Mouse (Mus musculus) kidney, embryonic 15.5 days (tissue): ENCODE measurements around the gene Pibf1. TPM values are rescaled to one million over a fixed set of nuclear protein-coding genes. Genes with fewer than 3 reads are reported as not detected.

Experiments
- ATAC-seq: fragments of 200-750 bp; cut with Nextera tagmentation; replicated peaks from 2 replicates; pipeline ENCODE4 v1.8.0; 2017; ENCODE audit warnings: moderate TSS enrichment; ENCODE audit not compliant: low FRiP score
- H3K27ac ChIP-seq: fragments of 300-500 bp; sonication (generic); 2 replicates; pipeline ENCODE4 v1.5.1; 2015; ENCODE audit warnings: mild to moderate bottlenecking, inconsistent platforms
- H3K27me3 ChIP-seq: fragments of 300-500 bp; sonication (generic); 2 replicates; pipeline ENCODE4 v1.6.1; 2015; ENCODE audit warnings: inconsistent platforms
- H3K36me3 ChIP-seq: fragments of 300-500 bp; sonication (generic); 2 replicates; pipeline ENCODE4 v1.6.1; 2015; ENCODE audit warnings: inconsistent platforms
- H3K4me1 ChIP-seq: fragments of 300-500 bp; sonication (generic); 2 replicates; pipeline ENCODE4 v1.6.1; 2015; ENCODE audit warnings: inconsistent platforms
- H3K4me2 ChIP-seq: fragments of 300-500 bp; sonication (generic); 2 replicates; pipeline ENCODE4 v1.6.1; 2015; ENCODE audit warnings: moderate library complexity, mild to moderate bottlenecking, inconsistent platforms
- H3K4me3 ChIP-seq: fragments of 300-500 bp; sonication (generic); replicated peaks from 2 replicates; pipeline ENCODE4 v1.5.1; 2015; ENCODE audit warnings: mild to moderate bottlenecking, inconsistent platforms
- H3K9ac ChIP-seq: fragments of 300-500 bp; sonication (generic); 2 replicates; pipeline ENCODE4 v1.6.1; 2015; ENCODE audit warnings: mild to moderate bottlenecking, inconsistent platforms
- H3K9me3 ChIP-seq: fragments of 300-500 bp; sonication (generic); replicated peaks from 2 replicates; pipeline ENCODE4 v1.6.1; 2016; ENCODE audit warnings: inconsistent platforms
- WGBS: fragments of 180-500 bp; shearing (Covaris S2); methylation state at CpG from one replicate; pipeline ENCODE4 v1.1.7; 2015; ENCODE audit warnings: mixed read lengths; 5-methylcytosine and 5-hydroxymethylcytosine counted together
- polyA plus RNA-seq: library from polyadenylated mRNA; unstranded; fragments of >200 nt; fragmentation: Nextera tagmentation; extraction: Ambion mirVana; gene quantifications from 2 replicates; pipeline ENCODE4 v1.2.1, GENCODE M21; 2015

Pibf1 gene
- polyA plus RNA-seq = 18.5 and 20.7 TPM in 2 replicates

DNA sequence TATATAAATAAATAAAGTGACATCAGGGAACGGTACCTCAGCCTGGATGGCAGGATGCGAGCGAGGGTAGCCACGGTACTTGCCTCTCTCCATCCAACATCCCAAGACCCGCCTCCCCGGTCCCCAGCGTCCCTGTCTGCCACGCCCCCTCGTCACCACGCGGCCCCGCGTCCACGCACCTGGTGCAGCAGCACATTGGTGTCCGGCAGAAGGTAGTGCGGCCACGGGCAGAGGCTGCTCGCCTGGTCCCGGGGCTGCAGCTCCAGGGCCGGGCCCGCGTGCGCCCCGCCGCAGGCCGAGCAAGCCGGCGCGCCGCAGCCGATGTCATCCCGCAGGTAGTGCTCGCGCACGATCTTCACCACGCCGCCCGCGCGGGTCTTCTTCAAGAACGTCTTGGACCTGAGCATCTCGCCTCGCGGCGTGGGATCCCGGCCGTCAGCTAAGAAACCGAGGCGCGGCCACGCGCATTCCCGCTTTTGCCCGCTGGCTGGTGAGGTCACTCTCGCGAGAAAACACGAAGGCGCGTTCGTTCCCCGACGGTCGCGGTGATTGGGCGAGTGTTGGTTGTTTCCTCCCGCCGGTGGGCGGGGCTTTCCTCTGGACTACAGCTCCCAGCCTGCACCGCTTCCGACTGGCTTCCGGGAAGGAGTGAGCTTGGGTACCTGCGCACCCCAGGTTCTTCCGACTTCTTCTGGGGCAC is at the start of gene Pibf1, which contains the start of gene Dis3:
Gene Pibf1, plus strand, starts transcription at position 158 of the 700 bp plus-strand sequence.
Gene Dis3, minus strand, starts transcription at position 504 of the 700 bp plus-strand sequence.
- WGBS = under 1% methylated on average over 73 of the region's 73 CpGs
- peak within 1 kb of the TSS; percentile 61 for H3K4me2 ChIP-seq
- H3K9ac ChIP-seq = peak within 1 kb of the TSS; percentile 92
- peak; percentile 100 for ATAC-seq
- peaks cover 68% of the 10 kb centered on the region for H3K36me3 ChIP-seq
- H3K4me1 ChIP-seq = peaks cover 12% of the 10 kb centered on the region
- no peaks in the 10 kb centered on the region for H3K9me3 ChIP-seq
- H3K4me3 ChIP-seq = peak within 1 kb of the TSS; percentile 99
- peak within 1 kb of the TSS; percentile 83 for H3K27ac ChIP-seq
- H3K27me3 ChIP-seq = no peaks in the 10 kb centered on the region

DNA sequence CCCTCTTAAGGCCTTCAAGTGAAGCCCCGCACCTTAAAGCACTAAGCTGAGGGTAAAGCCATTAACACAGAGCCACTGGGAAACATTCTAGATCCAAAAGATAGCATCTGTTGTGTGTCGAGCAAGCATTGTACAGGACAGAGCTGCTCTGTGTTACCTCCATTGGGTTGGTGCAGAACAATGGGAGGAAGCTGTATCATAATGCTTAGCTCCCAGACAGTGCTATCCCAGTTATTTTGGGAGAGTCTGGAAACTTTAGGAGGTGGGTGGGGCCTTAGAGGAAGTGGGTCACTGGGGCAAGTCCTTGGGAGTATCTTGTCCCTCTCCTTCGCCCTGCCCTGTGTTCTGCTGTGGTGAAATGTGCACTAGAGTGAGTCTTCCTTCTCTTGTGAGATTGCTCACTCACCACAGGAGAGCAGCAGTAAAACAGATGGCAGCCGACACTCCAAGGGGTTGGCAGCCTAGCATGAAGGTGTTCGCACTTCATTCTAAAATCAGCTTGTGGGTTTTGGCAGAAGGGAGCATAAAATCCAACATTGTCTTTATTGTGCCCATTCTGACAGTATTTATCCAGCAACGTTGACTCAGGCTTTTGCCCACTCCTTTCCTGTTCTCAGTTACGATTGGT is 40.2 kb upstream of the Pibf1 start:
- WGBS = 80% methylated on average over 7 of the region's 7 CpGs
- Histone ChIP-seq H3K4me1 (no peaks in the 10 kb centered on the region), H3K9me3 (no peaks in the 10 kb centered on the region), H3K27ac (peak overlapping the region; percentile 51; the same call in 1 of the 2 replicates), H3K36me3 (peaks cover 67% of the 10 kb centered on the region), H3K4me2 (no peak overlapping the region), H3K27me3 (no peaks in the 10 kb centered on the region), H3K9ac (no peak overlapping the region), H3K4me3 (no peak overlapping the region)
- ATAC-seq = peak; percentile 56

- ATAC-seq = no peak
- Histone ChIP-seq H3K36me3 (peaks cover 73% of the 10 kb centered on the region), H3K4me2 (no peak overlapping the region)
Observed at GRCm38 (mm10) chr14:99060616-99061015, 38.6 kb upstream of the Pibf1 start.

DNA sequence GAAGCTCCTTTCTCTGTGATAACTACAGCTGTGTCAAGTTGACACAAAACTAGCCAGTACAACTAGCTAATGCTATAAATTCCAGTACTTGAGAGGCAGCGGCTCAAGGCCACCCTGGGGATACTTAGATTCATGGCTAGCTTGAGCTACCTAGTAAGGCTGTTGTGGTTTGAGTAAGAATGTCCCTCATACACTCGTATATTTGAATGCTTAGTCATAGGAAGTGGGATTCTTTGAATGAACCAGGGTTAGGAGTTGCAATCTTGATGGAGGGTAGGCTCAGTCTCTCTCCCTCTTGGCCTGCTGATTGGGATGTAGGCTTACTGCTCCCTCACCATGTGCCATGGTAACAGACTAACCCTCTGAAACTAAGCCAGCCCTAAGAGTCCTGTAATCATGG is 36.1 kb upstream of the Pibf1 start:
- H3K4me2 ChIP-seq = no peak overlapping the region
- H3K9ac ChIP-seq = no peak overlapping the region
- H3K9me3 ChIP-seq = no peaks in the 10 kb centered on the region
- H3K36me3 ChIP-seq = peaks cover 77% of the 10 kb centered on the region
- no peaks in the 10 kb centered on the region for H3K27me3 ChIP-seq
- H3K4me1 ChIP-seq = no peaks in the 10 kb centered on the region
- no peak overlapping the region for H3K27ac ChIP-seq
- no peak for ATAC-seq
- 93% methylated on average over 2 of the region's 2 CpGs for WGBS
- H3K4me3 ChIP-seq = no peak overlapping the region

More at GRCm38 (mm10) chr14:99060616-99061015, 38.6 kb upstream of the Pibf1 start:
- Histone ChIP-seq H3K27me3 (no peaks in the 10 kb centered on the region), H3K9me3 (no peaks in the 10 kb centered on the region), H3K4me1 (no peaks in the 10 kb centered on the region), H3K4me3 (no peak overlapping the region), H3K9ac (no peak overlapping the region), H3K27ac (no peak overlapping the region)
- 92% methylated on average over 12 of the region's 12 CpGs for WGBS

DNA sequence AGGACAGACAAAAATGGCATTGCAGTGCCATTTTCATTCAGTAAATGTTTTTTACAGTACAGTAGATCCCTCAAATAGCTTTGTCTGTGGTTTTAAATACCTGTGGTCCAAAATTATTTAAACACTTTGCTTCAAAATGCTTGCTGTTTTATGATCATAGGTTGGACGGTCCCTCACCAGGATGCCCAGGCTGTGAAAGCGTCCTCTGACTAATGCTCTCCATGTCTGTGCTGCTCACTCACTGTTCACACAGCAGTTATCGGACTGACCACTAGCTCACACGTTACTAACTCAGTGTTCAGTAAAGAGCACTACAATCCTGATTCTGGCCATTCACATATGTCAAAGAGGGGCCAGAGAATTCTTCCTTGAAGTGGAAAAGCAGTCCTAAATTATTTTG is 28.1 kb upstream of the Pibf1 start:
- Histone ChIP-seq H3K4me2 (no peak overlapping the region), H3K36me3 (peaks cover 85% of the 10 kb centered on the region), H3K27me3 (no peaks in the 10 kb centered on the region), H3K4me3 (no peak overlapping the region), H3K9ac (no peak overlapping the region), H3K27ac (no peak overlapping the region), H3K9me3 (no peaks in the 10 kb centered on the region), H3K4me1 (no peaks in the 10 kb centered on the region)
- WGBS = 85% methylated on average over 4 of the region's 4 CpGs
- no peak for ATAC-seq

DNA sequence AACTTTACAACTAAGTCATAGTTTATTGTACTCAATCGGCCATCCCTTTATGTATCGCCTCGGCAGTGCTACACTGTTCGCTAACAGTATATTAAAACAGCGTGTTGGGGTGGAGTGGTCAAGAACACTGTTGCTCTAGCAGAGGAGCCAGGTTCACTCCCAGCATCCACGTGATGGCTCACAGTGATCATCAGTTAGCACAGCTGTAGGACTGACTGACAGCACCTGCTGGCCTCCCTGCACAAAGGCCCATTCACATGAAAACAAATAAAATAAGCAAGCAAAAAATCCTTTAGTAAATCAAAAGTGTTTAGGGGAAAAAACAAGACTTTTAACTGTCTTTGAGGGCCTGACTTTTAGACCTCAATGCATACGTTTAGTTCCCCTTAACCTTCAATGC is 10.3 kb upstream of the Pibf1 start:
- Histone ChIP-seq H3K36me3 (peaks cover 76% of the 10 kb centered on the region), H3K27ac (no peak overlapping the region), H3K4me3 (no peak overlapping the region), H3K9ac (no peak overlapping the region), H3K27me3 (no peaks in the 10 kb centered on the region), H3K4me1 (no peaks in the 10 kb centered on the region), H3K4me2 (no peak overlapping the region), H3K9me3 (no peaks in the 10 kb centered on the region)
- ATAC-seq = no peak
- WGBS = 94% methylated on average over 7 of the region's 7 CpGs

GRCm38 (mm10) chr14:99099967-99100587 is 853 bp downstream of the Pibf1 start:
- WGBS = 6% methylated on average over 20 of the region's 20 CpGs

DNA sequence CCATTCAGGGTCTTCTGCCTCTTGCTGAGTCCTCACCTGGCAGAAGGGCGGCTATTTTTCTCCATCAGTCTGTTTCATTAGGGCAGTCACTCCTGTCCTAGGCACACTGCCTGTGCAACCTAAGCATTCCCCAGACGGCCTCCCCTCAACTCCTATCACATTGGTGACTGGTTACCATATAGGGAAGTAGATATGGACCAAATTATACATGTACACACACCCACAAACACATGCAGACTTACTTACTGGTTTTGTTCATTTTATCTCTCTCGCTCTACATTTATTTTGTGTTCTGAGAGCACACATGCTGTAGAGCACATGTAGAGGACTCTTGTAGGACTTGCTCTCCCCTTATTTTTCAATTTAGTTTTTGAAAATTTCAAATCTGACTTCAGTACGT is 3.8 kb downstream of the Pibf1 start:
- ATAC-seq = no peak
- H3K9ac ChIP-seq = no peak overlapping the region
- no peak overlapping the region for H3K4me3 ChIP-seq
- no peaks in the 10 kb centered on the region for H3K9me3 ChIP-seq
- no peaks in the 10 kb centered on the region for H3K27me3 ChIP-seq
- peaks cover 66% of the 10 kb centered on the region for H3K36me3 ChIP-seq
- 92% methylated on average over 4 of the region's 4 CpGs for WGBS
- peaks cover 12% of the 10 kb centered on the region for H3K4me1 ChIP-seq
- no peak overlapping the region for H3K27ac ChIP-seq
- H3K4me2 ChIP-seq = no peak overlapping the region

More at GRCm38 (mm10) chr14:99099967-99100587, 853 bp downstream of the Pibf1 start:
- Histone ChIP-seq H3K9me3 (no peaks in the 10 kb centered on the region), H3K27me3 (no peaks in the 10 kb centered on the region), H3K4me1 (peaks cover 12% of the 10 kb centered on the region), H3K36me3 (peaks cover 70% of the 10 kb centered on the region), H3K4me2 (peak overlapping the region; percentile 61), H3K27ac (no peak overlapping the region), H3K9ac (peak overlapping the region; percentile 92), H3K4me3 (peak overlapping the region; percentile 99)
- peak; percentile 0; the same call in 1 of the 2 replicates for ATAC-seq

- no peak for ATAC-seq
- Histone ChIP-seq H3K27me3 (no peaks in the 10 kb centered on the region), H3K36me3 (peaks cover 76% of the 10 kb centered on the region), H3K4me2 (no peak overlapping the region), H3K27ac (no peak overlapping the region), H3K4me3 (no peak overlapping the region), H3K9ac (no peak overlapping the region), H3K4me1 (0 out of 2 replicates have a peak, but pooled peaks cover 4% of the 10 kb centered on the region), H3K9me3 (no peaks in the 10 kb centered on the region)
- 90% methylated on average over 6 of the region's 6 CpGs for WGBS
Observed at GRCm38 (mm10) chr14:99104542-99105123, 5.4 kb downstream of the Pibf1 start.

DNA sequence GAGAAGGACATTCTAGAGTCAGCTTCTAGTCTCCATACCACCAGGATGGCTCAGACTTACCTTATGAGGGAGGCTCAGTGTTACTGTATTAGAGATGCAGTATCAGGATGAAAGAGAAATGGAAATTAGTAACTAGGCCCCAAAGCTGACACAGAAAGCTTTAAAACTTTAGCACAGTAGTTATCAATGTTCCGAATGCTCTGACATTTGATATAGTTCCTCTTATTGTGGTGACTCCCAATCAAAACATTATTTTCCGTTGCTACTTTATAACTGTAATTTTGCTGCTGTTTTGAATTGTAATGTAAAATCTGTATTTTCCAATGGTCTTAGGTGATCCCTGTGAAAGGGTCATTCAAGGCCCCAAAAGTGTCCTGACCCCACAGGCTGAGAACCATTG is 7.4 kb downstream of the Pibf1 start:
- WGBS = 81% methylated on average over 2 of the region's 2 CpGs
- no peaks in the 10 kb centered on the region for H3K27me3 ChIP-seq
- peaks cover 86% of the 10 kb centered on the region for H3K36me3 ChIP-seq

GRCm38 (mm10) chr14:99107631-99108187 is 8.5 kb downstream of the Pibf1 start:
- 78% methylated on average over 2 of the region's 2 CpGs for WGBS
- no peak overlapping the region for H3K4me3 ChIP-seq

More for the DNA sequence above, 7.4 kb downstream of the Pibf1 start:
- no peaks in the 10 kb centered on the region for H3K9me3 ChIP-seq
- ATAC-seq = no peak
- H3K27ac ChIP-seq = no peak overlapping the region
- no peak overlapping the region for H3K4me3 ChIP-seq
- H3K4me1 ChIP-seq = no peaks in the 10 kb centered on the region
- H3K9ac ChIP-seq = no peak overlapping the region
- H3K4me2 ChIP-seq = no peak overlapping the region

More at GRCm38 (mm10) chr14:99107631-99108187, 8.5 kb downstream of the Pibf1 start:
- Histone ChIP-seq H3K4me2 (no peak overlapping the region), H3K36me3 (peaks cover 86% of the 10 kb centered on the region), H3K9ac (no peak overlapping the region), H3K9me3 (no peaks in the 10 kb centered on the region), H3K27me3 (no peaks in the 10 kb centered on the region), H3K27ac (no peak overlapping the region), H3K4me1 (no peaks in the 10 kb centered on the region)
- no peak for ATAC-seq
